11 mouse cellular contexts compared by ENCODE assay signal in genomic region chr8:57409779-57410472, GRCm38 (mm10). TPM values are rescaled to one million over a fixed set of nuclear protein-coding genes. Genes with fewer than 3 reads are reported as not detected.
DNase-seq lines count a peak whose midpoint lies in the region; ATAC-seq lines count a peak whose summit lies in the region.
"Had no signal": no experiment of that assay in that cellular context is flagged by ENCODE, and none has a peak within 500 bp of the region (broad histone marks: within the 10 kb centered on the region; RNA-seq: fewer than 3 reads in every experiment).

No protein-coding gene starts in this region.

- no peaks in the 10 kb centered on the region for H3K36me3 ChIP-seq in heart, embryonic 15.5 days
- no peaks in the 10 kb centered on the region for H3K36me3 ChIP-seq in embryonic facial prominence, embryonic 11.5 days (replicated peaks; ENCODE audit: control insufficient read depth, insufficient read depth, low read depth, low read length)
- no peaks in the 10 kb centered on the region for H3K36me3 ChIP-seq in hindbrain, embryonic 13.5 days
- H3K36me3 ChIP-seq in midbrain, embryonic 15.5 days (replicated peaks), result no peaks in the 10 kb centered on the region
- H3K36me3 ChIP-seq: liver, embryonic 13.5 days had no signal

- H3K27ac ChIP-seq in heart, embryonic 15.5 days, result no peak overlapping the region
- no peak overlapping the region for H3K27ac ChIP-seq in embryonic facial prominence, embryonic 11.5 days (replicated peaks; ENCODE audit: low read depth, low read length)
- no peak overlapping the region for H3K27ac ChIP-seq in hindbrain, embryonic 13.5 days
- peak overlapping the region; percentile 6; the same call in 1 of the 2 replicates for H3K27ac ChIP-seq in midbrain, embryonic 15.5 days
- H3K27ac ChIP-seq: liver, embryonic 13.5 days had no signal

- no peak for ATAC-seq in heart, embryonic 15.5 days (replicated peaks; ENCODE audit: insufficient number of reproducible peaks, insufficient read depth, low FRiP score, low read depth)
- no peak for ATAC-seq in embryonic facial prominence, embryonic 11.5 days (replicated peaks; ENCODE audit: insufficient number of reproducible peaks, low FRiP score, low TSS enrichment, low read depth)
- ATAC-seq in hindbrain, embryonic 13.5 days (ENCODE audit: low FRiP score), result peak; percentile 41; the same call in 1 of the 2 replicates
- ATAC-seq in midbrain, embryonic 15.5 days (replicated peaks), result peak; percentile 46

- peak overlapping the region; percentile 51 for H3K4me2 ChIP-seq in heart, embryonic 15.5 days
- H3K4me2 ChIP-seq in embryonic facial prominence, embryonic 11.5 days (ENCODE audit: low read depth, low read length), result peak overlapping the region; percentile 23
- peak overlapping the region; percentile 54 for H3K4me2 ChIP-seq in hindbrain, embryonic 13.5 days
- peak overlapping the region; percentile 45 for H3K4me2 ChIP-seq in midbrain, embryonic 15.5 days
- H3K4me2 ChIP-seq: liver, embryonic 13.5 days had no signal

- 0 out of 2 replicates have a peak overlapping the region, but pooled peaks have one; percentile 12 for H3K4me3 ChIP-seq in heart, embryonic 15.5 days
- H3K4me3 ChIP-seq in embryonic facial prominence, embryonic 11.5 days (ENCODE audit: low read depth, low read length), result 0 out of 2 replicates have a peak overlapping the region, but pooled peaks have one; percentile 2
- H3K4me3 ChIP-seq in hindbrain, embryonic 13.5 days, result peak overlapping the region; percentile 22
- peak overlapping the region; percentile 16 for H3K4me3 ChIP-seq in midbrain, embryonic 15.5 days
- H3K4me3 ChIP-seq: liver, embryonic 13.5 days had no signal

- no peak overlapping the region for H3K9ac ChIP-seq in heart, embryonic 15.5 days
- no peak overlapping the region for H3K9ac ChIP-seq in embryonic facial prominence, embryonic 11.5 days (replicated peaks; ENCODE audit: low read length)
- peak overlapping the region; percentile 49; the same call in 1 of the 2 replicates for H3K9ac ChIP-seq in hindbrain, embryonic 13.5 days
- H3K9ac ChIP-seq in midbrain, embryonic 15.5 days, result no peak overlapping the region; the same call in 1 of the 2 replicates
- H3K9ac ChIP-seq: liver, embryonic 13.5 days had no signal

- H3K9me3 ChIP-seq in heart, embryonic 15.5 days (replicated peaks), result no peaks in the 10 kb centered on the region
- H3K9me3 ChIP-seq in embryonic facial prominence, embryonic 11.5 days (replicated peaks; ENCODE audit: control insufficient read depth, low read length), result no peaks in the 10 kb centered on the region
- no peaks in the 10 kb centered on the region for H3K9me3 ChIP-seq in hindbrain, embryonic 13.5 days
- H3K9me3 ChIP-seq in midbrain, embryonic 15.5 days, result no peaks in the 10 kb centered on the region
- H3K9me3 ChIP-seq: liver, embryonic 13.5 days had no signal

- peaks cover 10% of the 10 kb centered on the region for H3K4me1 ChIP-seq in heart, embryonic 15.5 days (replicated peaks)
- H3K4me1 ChIP-seq in embryonic facial prominence, embryonic 11.5 days (ENCODE audit: control insufficient read depth, insufficient read depth, low read length), result no peaks in the 10 kb centered on the region
- H3K4me1 ChIP-seq in hindbrain, embryonic 13.5 days (replicated peaks), result peaks cover 16% of the 10 kb centered on the region
- peaks cover 14% of the 10 kb centered on the region for H3K4me1 ChIP-seq in midbrain, embryonic 15.5 days
- H3K4me1 ChIP-seq: liver, embryonic 13.5 days had no signal

- 53% methylated on average over 15 of the region's 15 CpGs for WGBS in heart, embryonic 15.5 days
- 18% methylated on average over 15 of the region's 15 CpGs for WGBS in embryonic facial prominence, embryonic 11.5 days
- 20% methylated on average over 15 of the region's 15 CpGs for WGBS in hindbrain, embryonic 13.5 days
- WGBS in midbrain, embryonic 15.5 days, result 10% methylated on average over 15 of the region's 15 CpGs

- 0 out of 2 replicates have a peak, but pooled peaks cover 5% of the 10 kb centered on the region for H3K27me3 ChIP-seq in heart, embryonic 15.5 days
- peaks cover 8% of the 10 kb centered on the region for H3K27me3 ChIP-seq in embryonic facial prominence, embryonic 11.5 days (ENCODE audit: control insufficient read depth, insufficient read depth, low read length)
- H3K27me3 ChIP-seq in hindbrain, embryonic 13.5 days, result peaks cover 22% of the 10 kb centered on the region
- H3K27me3 ChIP-seq in midbrain, embryonic 15.5 days (replicated peaks), result peaks cover 4% of the 10 kb centered on the region

- no peak for DNase-seq in heart, adult 8-10 months (ENCODE audit: low spot score)
- DNase-seq in embryonic facial prominence, embryonic 11.5 days (ENCODE audit: low spot score), result peak; percentile 18
- no peak for DNase-seq in layer of hippocampus, adult 9-10 months (ENCODE audit: low spot score)
- no peak for DNase-seq in adrenal gland, postnatal 36 days
- no peak for DNase-seq in layer of hippocampus, postnatal 10 days (ENCODE audit: low spot score in 2 of 2)
- DNase-seq: adrenal gland, adult 8-10 months; liver, embryonic 13.5 days had no signal

RNA-seq across cellular contexts. Expression of gene Scrg1, which starts 45.8 kb away (rescaled TPM):
- polyA plus RNA-seq in heart, embryonic 15.5 days (2015; fragmentation: Nextera tagmentation; extraction: Ambion mirVana), result 1.7 and 2.4 TPM in 2 replicates
- not detected for total RNA-seq in heart, adult 8-10 months (2022)
- 2.5 and 2.9 TPM in 2 replicates for polyA plus RNA-seq in embryonic facial prominence, embryonic 11.5 days (2014; fragmentation: Nextera tagmentation; extraction: Ambion mirVana)
- 1.4 and 2.4 TPM in 2 replicates for polyA plus RNA-seq in hindbrain, embryonic 13.5 days (2015; fragmentation: Nextera tagmentation; extraction: Ambion mirVana)
- 8.1 and 8.5 TPM in 2 replicates for polyA plus RNA-seq in midbrain, embryonic 15.5 days (2015; fragmentation: Nextera tagmentation; extraction: Ambion mirVana)
- total RNA-seq in adrenal gland, postnatal 36 days (2021), result under 1 TPM in 1 of 2 experiments, not detected in 1; 0.46 TPM
- 10 to 100 TPM; 69.0 to 69.3 TPM for total RNA-seq in layer of hippocampus, postnatal 10 days (2021)
- total RNA-seq: granulocyte monocyte progenitor cell, adult 5-6 weeks had no signal

Comparison
In these comparisons a context has a peak if more than half of its experiments do, and no peak if none do; other contexts are left out.
1. ATAC-seq: peak in hindbrain, embryonic 13.5 days (single experiment) and midbrain, embryonic 15.5 days (single experiment); none in heart, embryonic 15.5 days (single experiment) and embryonic facial prominence, embryonic 11.5 days (single experiment).
2. Peak in every context shown above with its lines, with median percentiles within 50 percentile points of each other: H3K4me2 ChIP-seq and H3K4me3 ChIP-seq.